Mouse (Mus musculus): Measurements from ENCODE around the gene Ctbs.

The Ctbs gene

GRCm38 (mm10) chr3:146498989-146499388 lies 49.4 kb downstream of the Ctbs start:
- DNase-seq (ENCODE audit: low read depth, low spot score), result no peak

DNA sequence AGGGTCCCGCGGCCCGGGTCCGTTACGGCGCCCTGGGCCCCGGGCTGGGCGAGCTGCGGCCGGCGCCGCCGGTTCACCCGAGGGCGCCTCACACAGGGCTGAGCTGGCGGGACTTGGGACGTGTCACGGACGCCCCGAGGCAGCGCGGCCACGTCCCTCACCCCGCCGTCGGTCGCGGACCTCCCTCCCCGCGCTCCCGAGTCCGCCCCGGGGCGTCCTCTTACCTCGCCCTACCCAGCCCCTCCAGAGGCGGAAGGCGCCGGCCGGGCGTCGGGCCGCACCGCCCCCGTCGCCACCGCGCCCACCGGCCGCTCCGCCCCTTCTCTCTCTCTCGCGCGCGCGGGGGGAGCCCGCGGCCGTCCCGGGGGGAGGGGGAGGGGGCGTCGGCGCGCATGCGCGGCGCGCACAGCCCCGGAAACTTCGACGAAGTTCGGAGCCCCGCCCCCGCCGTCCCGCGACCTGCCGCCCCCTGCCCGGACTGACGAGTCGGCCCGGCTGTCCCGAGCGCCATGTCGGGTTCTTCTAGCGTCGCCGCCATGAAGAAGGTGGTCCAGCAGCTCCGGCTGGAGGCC lies 49.9 kb downstream of the Ctbs start, which contains the start of the genes Spata1 and Gng5:
Spata1 (minus strand) TSS at position 323 of the 572 bp plus-strand sequence.
Gng5 (plus strand) TSS at position 377 of the 572 bp plus-strand sequence.
- peak; percentile 87 for DNase-seq (ENCODE audit: low read depth, low spot score)

- peak; percentile 57 for DNase-seq (ENCODE audit: low read depth, low spot score)
These were observed 50.6 kb downstream of the Ctbs start for GRCm38 (mm10) chr3:146500003-146500809.

GRCm38 (mm10) chr3:146500810-146501201 lies 51.2 kb downstream of the Ctbs start:
- no peak for DNase-seq (ENCODE audit: low read depth, low spot score)

- DNase-seq (ENCODE audit: low read depth, low spot score), result no peak
These were observed 52.1 kb downstream of the Ctbs start for GRCm38 (mm10) chr3:146501601-146502123.

- no peak for DNase-seq (ENCODE audit: low read depth, low spot score)
These were observed 57.1 kb downstream of the Ctbs start for GRCm38 (mm10) chr3:146506711-146507110.
